Mouse (Mus musculus) urinary bladder, adult 18-20 months (tissue): ENCODE data around the gene Dhx30.
A peak's percentile ranks its signal among the peaks of the same experiment; 100 is the strongest.
"Not testable (repeated sequence)": the region's sequence is repeated elsewhere in the genome, so short reads cannot be mapped to it uniquely, and the experiment has no call there.

Experiments
- DNase-seq, 2 experiments: peaks; one replicate each; pipeline ENCODE4 v3.0.0; 2022; ENCODE audit warnings: low spot score in 2 of 2, mixed read lengths in 2 of 2

Gene Dhx30

GRCm38 (mm10) chr9:110117779-110118139 lies at the start of gene Dhx30:
Gene Dhx30, minus strand, starts transcription at chr9:110117830.
- DNase-seq = no peak

GRCm38 (mm10) chr9:110163071-110163470 lies 45.4 kb upstream of the Dhx30 start:
- no peak for DNase-seq

GRCm38 (mm10) chr9:110162441-110162840 lies 44.8 kb upstream of the Dhx30 start:
- DNase-seq = no peak

GRCm38 (mm10) chr9:110160486-110160885 lies 42.9 kb upstream of the Dhx30 start:
- DNase-seq = not testable (repeated sequence)

GRCm38 (mm10) chr9:110159036-110159435 lies 41.4 kb upstream of the Dhx30 start:
- no peak for DNase-seq

GRCm38 (mm10) chr9:110148598-110148997 lies 31.0 kb upstream of the Dhx30 start:
- no peak for DNase-seq

GRCm38 (mm10) chr9:110142097-110142496 lies 24.5 kb upstream of the Dhx30 start:
- DNase-seq = no peak

GRCm38 (mm10) chr9:110139119-110139518 lies 21.5 kb upstream of the Dhx30 start:
- no peak for DNase-seq

- DNase-seq = no peak
Observed at GRCm38 (mm10) chr9:110134176-110134575, 16.5 kb upstream of the Dhx30 start.

- DNase-seq = no peak
Observed at GRCm38 (mm10) chr9:110132921-110133320, 15.3 kb upstream of the Dhx30 start.

GRCm38 (mm10) chr9:110132201-110132605 lies 14.6 kb upstream of the Dhx30 start:
- no peak for DNase-seq

GRCm38 (mm10) chr9:110131525-110132197 lies 14.0 kb upstream of the Dhx30 start:
- peak; percentile 96 to 99 for DNase-seq

GRCm38 (mm10) chr9:110130896-110131524 lies 13.4 kb upstream of the Dhx30 start:
- DNase-seq = no peak

GRCm38 (mm10) chr9:110124008-110124540 lies 6.4 kb upstream of the Dhx30 start:
- not testable (repeated sequence) for DNase-seq

- DNase-seq = no peak
Observed at GRCm38 (mm10) chr9:110123322-110123721, 5.7 kb upstream of the Dhx30 start.

GRCm38 (mm10) chr9:110121424-110121823 lies 3.8 kb upstream of the Dhx30 start:
- DNase-seq = no peak

- DNase-seq = no peak
Observed at GRCm38 (mm10) chr9:110118249-110118648, 619 bp upstream of the Dhx30 start.

- DNase-seq = peak; percentile 86 to 94
Observed at GRCm38 (mm10) chr9:110116977-110117778, 452 bp downstream of the Dhx30 start, which contains the start of gene Smarcc1. Gene Smarcc1, plus strand, starts transcription at chr9:110117708.

GRCm38 (mm10) chr9:110116353-110116976 lies 1.2 kb downstream of the Dhx30 start:
- DNase-seq = no peak

- DNase-seq = peak; percentile 86 to 92
Observed at GRCm38 (mm10) chr9:110100627-110101600, 16.7 kb downstream of the Dhx30 start.

GRCm38 (mm10) chr9:110097791-110098190 lies 19.8 kb downstream of the Dhx30 start:
- no peak for DNase-seq
